Mouse (Mus musculus) adrenal gland, adult 8-10 months (tissue): ENCODE data around the gene Zfyve26. TPM values are rescaled to one million over a fixed set of nuclear protein-coding genes. Genes with fewer than 3 reads are reported as not detected.
"Not testable (repeated sequence)": the region's sequence is repeated elsewhere in the genome, so short reads cannot be mapped to it uniquely, and the experiment has no call there.

Experiments used
- DNase-seq: peaks from one replicate; pipeline ENCODE4 v3.0.0; 2022
- total RNA-seq, 4 experiments: library from RNA; stranded (reverse); gene quantifications; 2 replicates each; pipeline ENCODE4 v1.2.4; 2022

Gene Zfyve26
- total RNA-seq, 4 experiments from 2014 or later: 21.3 to 46.5 (median 28.2) TPM

DNA sequence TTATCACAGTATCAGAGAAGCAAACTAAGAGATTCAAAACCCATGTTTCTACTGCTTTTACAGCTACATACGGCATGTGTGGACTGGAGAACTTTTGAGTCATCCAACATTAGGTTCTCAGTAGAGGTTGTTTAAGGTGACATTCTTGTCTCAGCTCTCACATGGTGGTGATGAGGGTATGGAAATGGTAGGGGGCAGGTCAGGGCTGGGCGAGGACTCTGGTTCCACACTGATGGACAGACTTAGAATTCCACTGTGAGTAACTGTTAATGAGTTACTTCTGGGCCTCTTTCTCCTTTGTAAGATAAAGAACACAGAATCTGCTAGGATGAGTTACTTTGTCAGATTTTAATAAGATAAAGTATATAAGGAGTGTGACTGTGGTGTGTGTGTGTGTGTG lies 36.0 kb downstream of the Zfyve26 start:
- DNase-seq: no peak

- DNase-seq: no peak
Measured at GRCm38 (mm10) chr12:79254975-79255374, 41.1 kb downstream of the Zfyve26 start.

GRCm38 (mm10) chr12:79253294-79254053 lies 42.6 kb downstream of the Zfyve26 start:
- no peak for DNase-seq

DNA sequence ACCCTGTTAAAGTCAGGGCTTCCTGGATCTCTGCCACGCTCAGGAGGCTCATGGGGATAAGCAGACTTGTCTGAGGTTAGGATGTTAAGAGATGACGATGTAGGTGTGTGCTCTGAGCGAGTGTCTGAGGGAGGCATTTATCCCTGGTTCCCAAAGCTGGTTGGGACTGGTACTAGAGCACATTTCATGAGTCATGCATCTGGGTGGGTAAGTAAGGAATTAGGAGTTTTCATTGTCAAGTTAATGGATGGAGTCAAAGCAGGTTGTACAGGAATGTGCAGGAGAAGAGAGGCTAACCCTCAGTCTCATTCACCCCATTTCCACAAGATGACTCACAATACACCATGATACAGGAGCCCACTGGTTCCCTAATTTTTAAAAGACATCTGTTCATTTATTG lies 48.0 kb downstream of the Zfyve26 start:
- no peak for DNase-seq

GRCm38 (mm10) chr12:79242921-79243320 lies 53.2 kb downstream of the Zfyve26 start:
- DNase-seq: no peak

DNA sequence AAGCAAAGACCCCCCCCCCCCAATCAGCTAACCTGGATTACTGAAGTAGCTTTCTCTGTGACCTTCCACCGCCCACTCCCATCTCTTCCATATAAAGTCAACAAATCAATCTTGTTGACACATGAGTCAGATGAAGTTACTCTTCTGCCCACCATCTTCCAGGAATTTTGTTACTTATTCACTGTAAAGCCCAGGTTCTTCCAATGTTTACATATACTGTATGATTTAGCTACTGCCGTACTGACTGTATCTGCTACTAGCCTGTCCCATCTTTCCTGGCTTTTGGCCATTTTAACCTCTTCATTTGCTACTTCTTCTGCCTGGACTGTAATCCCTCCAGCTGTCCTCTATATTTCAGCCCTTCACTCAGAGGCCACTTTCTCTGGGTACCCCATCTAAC lies 54.1 kb downstream of the Zfyve26 start:
- DNase-seq: no peak

GRCm38 (mm10) chr12:79235485-79236080 lies 60.5 kb downstream of the Zfyve26 start:
- DNase-seq: no peak

GRCm38 (mm10) chr12:79217511-79217910 lies 78.6 kb downstream of the Zfyve26 start:
- DNase-seq: no peak

DNA sequence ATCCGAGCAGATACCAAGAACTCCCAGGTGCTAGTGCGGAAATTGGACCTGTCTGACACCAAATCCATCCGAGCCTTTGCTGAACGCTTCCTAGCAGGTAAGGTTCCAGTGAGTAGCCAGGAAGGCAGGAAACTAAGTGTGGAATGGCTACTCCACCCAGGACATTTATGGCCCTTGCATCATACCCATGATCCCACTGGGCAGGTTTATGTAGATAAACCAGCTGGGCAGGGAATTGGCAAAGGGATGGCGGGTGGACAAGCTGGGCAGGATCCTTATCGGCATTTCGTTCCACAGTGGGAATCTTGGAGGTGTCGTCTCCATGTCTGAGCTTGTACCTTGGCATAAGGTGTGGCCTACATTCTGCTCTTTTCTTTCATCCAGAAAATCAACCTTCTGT lies 84.7 kb downstream of the Zfyve26 start:
- DNase-seq: no peak

GRCm38 (mm10) chr12:79208703-79209464 lies 87.2 kb downstream of the Zfyve26 start, which contains the start of gene Rdh12:
Gene Rdh12, plus strand, starts transcription at chr12:79208914.
- peak; percentile 9 for DNase-seq

- no peak for DNase-seq
Measured at GRCm38 (mm10) chr12:79201882-79202281, 94.2 kb downstream of the Zfyve26 start.

DNA sequence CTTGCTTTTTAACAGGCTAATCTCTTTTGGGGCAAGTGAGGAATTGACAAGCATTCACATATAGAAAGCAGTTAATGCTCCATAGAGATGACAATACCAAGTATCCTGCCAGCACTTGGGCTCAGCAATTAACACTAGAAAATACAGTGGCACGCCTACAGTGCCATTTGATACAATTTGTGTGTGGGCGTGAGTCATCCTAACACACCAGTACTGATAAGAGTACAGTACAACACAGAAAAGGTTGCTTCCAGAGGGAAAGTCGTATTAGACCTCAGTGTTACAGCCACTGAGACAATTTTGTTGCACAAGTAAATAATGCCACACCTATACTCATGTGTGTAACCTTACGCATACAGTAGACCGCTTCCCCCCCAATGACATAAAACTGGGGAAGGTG lies 99.0 kb downstream of the Zfyve26 start:
- no peak for DNase-seq

DNA sequence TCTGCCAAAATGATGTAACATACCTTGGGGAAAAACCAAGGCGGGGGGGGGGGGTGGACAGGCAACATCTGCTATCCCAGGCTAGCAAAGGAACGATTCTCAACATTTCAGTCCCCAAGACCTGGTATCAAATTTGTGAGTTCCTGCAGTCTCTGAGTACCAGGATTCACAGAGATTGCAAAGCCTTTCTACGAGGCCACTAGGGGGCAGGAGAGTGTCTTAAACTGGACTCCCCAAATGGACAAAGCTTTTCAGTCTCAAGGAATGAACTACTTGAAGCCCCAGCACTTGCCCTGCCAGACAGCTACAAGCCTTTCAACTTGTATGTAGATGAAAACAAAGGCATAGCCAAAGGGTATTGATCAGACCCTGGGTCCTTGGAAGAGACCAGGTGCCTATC lies 102.7 kb downstream of the Zfyve26 start:
- peak; percentile 28 for DNase-seq

DNA sequence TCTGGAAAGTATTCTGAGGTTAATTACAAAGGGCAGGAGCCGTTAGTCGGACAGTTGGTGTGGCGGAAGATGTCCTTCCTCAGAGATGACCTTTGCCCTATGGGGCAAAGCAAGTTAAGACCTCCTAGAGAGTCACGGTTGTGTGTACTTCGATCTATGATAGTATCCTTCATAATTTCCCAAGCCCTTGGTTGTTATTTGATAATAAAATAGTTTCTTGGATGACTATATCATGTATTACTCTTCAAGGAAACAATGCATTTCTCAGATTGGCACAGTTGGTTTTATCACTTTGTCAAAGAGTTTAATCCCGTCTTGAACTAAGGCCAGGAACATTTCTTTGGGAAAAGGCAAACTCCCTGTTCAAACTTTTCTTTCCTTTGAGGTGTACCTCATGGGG lies 103.9 kb downstream of the Zfyve26 start, which contains the start of gene Rdh11:
Gene Rdh11 (minus strand): TSS at position 101 of the 400 bp plus-strand sequence.
- no peak for DNase-seq

GRCm38 (mm10) chr12:79191701-79192100 lies 104.4 kb downstream of the Zfyve26 start:
- DNase-seq: peak; percentile 58

DNA sequence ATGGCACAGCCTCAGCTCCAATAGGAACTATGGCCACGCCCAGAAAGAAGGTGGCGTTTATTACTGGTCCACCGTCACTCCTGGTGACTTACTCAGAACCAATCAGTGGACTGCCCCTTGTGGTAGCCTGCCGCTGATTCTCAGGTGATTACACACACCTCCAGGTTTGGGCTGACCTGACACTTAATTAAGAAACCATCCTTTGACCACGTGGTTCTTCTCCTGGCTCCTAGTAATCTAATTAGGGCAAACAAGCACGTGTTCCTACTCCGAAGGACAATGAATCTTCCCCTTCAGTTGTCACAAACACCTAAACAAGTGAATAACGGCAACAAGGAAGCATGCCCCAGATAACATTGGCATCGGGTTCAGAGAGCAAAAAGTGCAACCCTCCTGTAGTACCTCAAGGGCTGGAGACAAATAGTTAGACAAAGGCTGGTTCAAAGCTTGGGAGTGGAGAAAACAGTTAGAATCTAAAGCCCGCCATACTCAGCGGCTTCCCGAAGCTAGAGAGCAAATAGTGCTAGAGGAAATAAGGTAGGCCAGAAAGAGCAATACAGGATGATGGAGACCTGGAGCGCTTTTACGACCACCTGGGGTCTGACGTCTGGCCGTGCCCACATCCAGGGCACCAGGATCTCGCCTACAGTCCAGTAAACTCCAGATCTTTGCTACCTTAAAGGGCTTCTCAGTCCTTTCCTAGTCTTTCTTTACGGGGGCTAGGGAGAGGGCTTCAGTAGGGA lies 105.0 kb downstream of the Zfyve26 start:
- peak; percentile 56 for DNase-seq

GRCm38 (mm10) chr12:79185160-79185559 lies 110.9 kb downstream of the Zfyve26 start:
- not testable (repeated sequence) for DNase-seq

Other genes with a start within 250 kb of the Zfyve26 start
- 10 to 100 TPM; 13.6 to 16.5 (median 14.8) TPM for gene Pigh, start 206.7 kb downstream of the Zfyve26 start, total RNA-seq
- under 1 TPM; 0.29 to 0.99 (median 0.67) TPM for gene Arg2, start 165.5 kb downstream of the Zfyve26 start, total RNA-seq
- 100 to 1,000 TPM; 120 to 135 (median 127) TPM for gene Vti1b, start 123.6 kb downstream of the Zfyve26 start, total RNA-seq
- 10 to 100 TPM; 18.1 to 25.0 (median 21.0) TPM for gene Rdh11, start 104.0 kb downstream of the Zfyve26 start, total RNA-seq
- 1 to 10 TPM in 1 of 4 experiments, under 1 TPM in 3; 0.52 to 1.4 (median 0.65) TPM for gene Rdh12, start 87.4 kb downstream of the Zfyve26 start, total RNA-seq
- under 1 TPM; 0.35 to 0.74 (median 0.48) TPM for gene Rad51b, start 978 bp upstream of the Zfyve26 start, total RNA-seq